Mouse (Mus musculus): ENCODE measurements around the gene Pgf. TPM values are rescaled to one million over a fixed set of nuclear protein-coding genes. Genes with fewer than 3 reads are reported as not detected.

The Pgf gene
- 1 to 10 TPM; 2.2 to 2.3 TPM for total RNA-seq (2021)
- long read RNA-seq, experiment 1, partial matches to known transcripts = 1 of 4 reads
- long read RNA-seq, experiment 1, other reads (novel, unspliced or antisense) = 1 of 4 reads
- long read RNA-seq, experiment 2, partial matches to known transcripts = 0 of 4 reads
- long read RNA-seq, experiment 2, other reads (novel, unspliced or antisense) = 4 of 4 reads

- intact Hi-C loops (cut with DNase I; ENCODE audit: low total_unique reads) = no loop called here
- DNase-seq = no peak
These were observed at the start of gene Pgf for GRCm38 (mm10) chr12:85177740-85178239. Pgf (minus strand) TSS chr12:85177790.

- DNase-seq = peak; percentile 54
These were observed 49.6 kb upstream of the Pgf start for GRCm38 (mm10) chr12:85227227-85227626.

GRCm38 (mm10) chr12:85219905-85220290 is 42.3 kb upstream of the Pgf start:
- DNase-seq = no peak

More at GRCm38 (mm10) chr12:85227227-85227626, 49.6 kb upstream of the Pgf start:
- intact Hi-C loops (cut with DNase I; ENCODE audit: low total_unique reads) = no loop called here

GRCm38 (mm10) chr12:85219236-85219904 is 41.8 kb upstream of the Pgf start, which contains the start of gene Eif2b2:
Eif2b2 (plus strand) TSS chr12:85219481.
- intact Hi-C loops (cut with DNase I; ENCODE audit: low total_unique reads) = loop anchor here (5.0 kb wide), 1 partner anchor 37 kb away; no protein-coding TSS in a partner anchor
- peak; percentile 98 for DNase-seq

More at GRCm38 (mm10) chr12:85219905-85220290, 42.3 kb upstream of the Pgf start:
- intact Hi-C loops (cut with DNase I; ENCODE audit: low total_unique reads) = loop anchor here (5.0 kb wide), 1 partner anchor 38 kb away; no protein-coding TSS in a partner anchor

GRCm38 (mm10) chr12:85217733-85218310 is 40.2 kb upstream of the Pgf start:
- DNase-seq = no peak
- intact Hi-C loops (cut with DNase I; ENCODE audit: low total_unique reads) = loop anchor here (5.0 kb wide), 1 partner anchor 36 kb away; no protein-coding TSS in a partner anchor

- no peak for DNase-seq
- intact Hi-C loops (cut with DNase I; ENCODE audit: low total_unique reads) = loop anchor here (5.0 kb wide), 1 partner anchor 33 kb away; no protein-coding TSS in a partner anchor
These were observed 37.4 kb upstream of the Pgf start for GRCm38 (mm10) chr12:85215031-85215430.

GRCm38 (mm10) chr12:85208687-85209199 is 31.2 kb upstream of the Pgf start:
- DNase-seq = no peak
- intact Hi-C loops (cut with DNase I; ENCODE audit: low total_unique reads) = loop anchor here (5.0 kb wide), 1 partner anchor 36 kb away; no protein-coding TSS in a partner anchor

- no peak for DNase-seq
- intact Hi-C loops (cut with DNase I; ENCODE audit: low total_unique reads) = loop anchor here (5.0 kb wide), 1 partner anchor 33 kb away; no protein-coding TSS in a partner anchor
These were observed 27.8 kb upstream of the Pgf start for GRCm38 (mm10) chr12:85205425-85205824.

- intact Hi-C loops (cut with DNase I; ENCODE audit: low total_unique reads) = no loop called here
- no peak for DNase-seq
These were observed 26.5 kb upstream of the Pgf start for GRCm38 (mm10) chr12:85204105-85204504.

- intact Hi-C loops (cut with DNase I; ENCODE audit: low total_unique reads) = no loop called here
- no peak for DNase-seq
These were observed 26.1 kb upstream of the Pgf start for GRCm38 (mm10) chr12:85203699-85204098.

GRCm38 (mm10) chr12:85202191-85202590 is 24.6 kb upstream of the Pgf start:
- no peak for DNase-seq
- intact Hi-C loops (cut with DNase I; ENCODE audit: low total_unique reads) = no loop called here

- no peak for DNase-seq
- intact Hi-C loops (cut with DNase I; ENCODE audit: low total_unique reads) = no loop called here
These were observed 24.2 kb upstream of the Pgf start for GRCm38 (mm10) chr12:85201830-85202147.

GRCm38 (mm10) chr12:85200929-85201829 is 23.6 kb upstream of the Pgf start:
- DNase-seq = peak; percentile 53
- intact Hi-C loops (cut with DNase I; ENCODE audit: low total_unique reads) = no loop called here

- no peak for DNase-seq
- intact Hi-C loops (cut with DNase I; ENCODE audit: low total_unique reads) = no loop called here
These were observed 22.4 kb upstream of the Pgf start for GRCm38 (mm10) chr12:85199954-85200353.

GRCm38 (mm10) chr12:85197936-85198335 is 20.3 kb upstream of the Pgf start:
- intact Hi-C loops (cut with DNase I; ENCODE audit: low total_unique reads) = no loop called here
- DNase-seq = no peak

- DNase-seq = no peak
- intact Hi-C loops (cut with DNase I; ENCODE audit: low total_unique reads) = no loop called here
These were observed 19.8 kb upstream of the Pgf start for GRCm38 (mm10) chr12:85197371-85197770.

GRCm38 (mm10) chr12:85196191-85196590 is 18.6 kb upstream of the Pgf start:
- no peak for DNase-seq
- intact Hi-C loops (cut with DNase I; ENCODE audit: low total_unique reads) = no loop called here

GRCm38 (mm10) chr12:85195086-85195485 is 17.5 kb upstream of the Pgf start:
- intact Hi-C loops (cut with DNase I; ENCODE audit: low total_unique reads) = no loop called here
- DNase-seq = no peak

GRCm38 (mm10) chr12:85194623-85195018 is 17.0 kb upstream of the Pgf start:
- DNase-seq = peak; percentile 90
- intact Hi-C loops (cut with DNase I; ENCODE audit: low total_unique reads) = no loop called here

Measured in gastrocnemius, postnatal 14 days (tissue).